Mouse (Mus musculus): ENCODE measurements at regions not wholly inside any gene's neighbourhood (a gene's known extent, or its start where the extent isn't known, plus 50 kb on each side); places are given as distances from the start of the nearest gene placed in this dataset.

- H3K9me3 ChIP-seq (ENCODE audit: low read length): no peaks in the 10 kb centered on the region
- no peak overlapping the region for H3K4me2 ChIP-seq (replicated peaks; ENCODE audit: low read depth, low read length)
- no peaks in the 10 kb centered on the region for H3K36me3 ChIP-seq (ENCODE audit: insufficient read depth, low read length)
- H3K27me3 ChIP-seq (ENCODE audit: insufficient read depth, low read length): no peaks in the 10 kb centered on the region
- WGBS: 72% methylated on average over 4 of the region's 4 CpGs
- no peak overlapping the region for H3K27ac ChIP-seq (ENCODE audit: low read length)
- H3K9ac ChIP-seq (replicated peaks; ENCODE audit: low read length): no peak overlapping the region
- no peak overlapping the region for H3K4me3 ChIP-seq (ENCODE audit: low read length)
- peaks cover 8% of the 10 kb centered on the region; the same call in 1 of the 2 replicates for H3K4me1 ChIP-seq (ENCODE audit: insufficient read depth, low read length)
- ATAC-seq (ENCODE audit: low FRiP score, low TSS enrichment): no peak
Measured at GRCm38 (mm10) chr10:96550266-96550665, 66.5 kb upstream of the Btg1 start.

- Histone ChIP-seq H3K27ac (ENCODE audit: low read length) (no peak overlapping the region), H3K9me3 (ENCODE audit: low read length) (no peaks in the 10 kb centered on the region), H3K4me3 (ENCODE audit: low read length) (no peak overlapping the region), H3K4me1 (ENCODE audit: insufficient read depth, low read length) (no peaks in the 10 kb centered on the region), H3K9ac (replicated peaks; ENCODE audit: low read length) (no peak overlapping the region), H3K36me3 (ENCODE audit: insufficient read depth, low read length) (no peaks in the 10 kb centered on the region), H3K4me2 (replicated peaks; ENCODE audit: low read depth, low read length) (no peak overlapping the region), H3K27me3 (ENCODE audit: insufficient read depth, low read length) (no peaks in the 10 kb centered on the region)
- WGBS: 28% methylated on average over 2 of the region's 2 CpGs
- ATAC-seq (ENCODE audit: low FRiP score, low TSS enrichment): no peak
Measured at GRCm38 (mm10) chr10:96557336-96557735, 59.5 kb upstream of the Btg1 start.

- Histone ChIP-seq H3K9me3 (ENCODE audit: low read length) (peaks cover 4% of the 10 kb centered on the region; the same call in 1 of the 2 replicates), H3K27ac (ENCODE audit: low read length) (no peak overlapping the region), H3K4me2 (replicated peaks; ENCODE audit: low read depth, low read length) (no peak overlapping the region), H3K9ac (replicated peaks; ENCODE audit: low read length) (no peak overlapping the region), H3K27me3 (ENCODE audit: insufficient read depth, low read length) (no peaks in the 10 kb centered on the region), H3K36me3 (ENCODE audit: insufficient read depth, low read length) (no peaks in the 10 kb centered on the region), H3K4me1 (ENCODE audit: insufficient read depth, low read length) (no peaks in the 10 kb centered on the region), H3K4me3 (ENCODE audit: low read length) (no peak overlapping the region)
- ATAC-seq (ENCODE audit: low FRiP score, low TSS enrichment): no peak
Measured at GRCm38 (mm10) chr10:96565343-96565742, 51.5 kb upstream of the Btg1 start.
